Mouse (Mus musculus) stomach, embryonic 16.5 days (tissue): ENCODE measurements at regions not wholly inside any gene's neighbourhood (a gene's known extent, or its start where the extent isn't known, plus 50 kb on each side); places are given as distances from the start of the nearest gene placed in this dataset.

Experiments
- ATAC-seq: fragments of 200-750 bp; cut with Nextera tagmentation; 2 replicates; pipeline ENCODE4 v1.8.0; 2017; ENCODE audit warnings: moderate number of reproducible peaks, moderate TSS enrichment; ENCODE audit not compliant: insufficient read depth, low FRiP score
- H3K27ac ChIP-seq: fragments of 300-500 bp; sonication (generic); 2 replicates; pipeline ENCODE4 v1.5.1; 2014; ENCODE audit warnings: low read length
- H3K27me3 ChIP-seq: fragments of 300-500 bp; sonication (generic); 2 replicates; pipeline ENCODE4 v1.6.1; 2014; ENCODE audit warnings: low read length, control low read depth, mixed read lengths; ENCODE audit not compliant: control insufficient read depth, insufficient read depth
- H3K36me3 ChIP-seq: fragments of 300-500 bp; sonication (generic); 2 replicates; pipeline ENCODE4 v1.6.1; 2014; ENCODE audit warnings: low read length; ENCODE audit not compliant: control insufficient read depth, insufficient read depth
- H3K4me1 ChIP-seq: fragments of 300-500 bp; sonication (generic); 2 replicates; pipeline ENCODE4 v1.6.1; 2014; ENCODE audit warnings: low read length, control low read depth, mixed read lengths; ENCODE audit not compliant: control insufficient read depth, insufficient read depth
- H3K4me2 ChIP-seq: fragments of 300-500 bp; sonication (generic); 2 replicates; pipeline ENCODE4 v1.6.1; 2014; ENCODE audit warnings: low read depth, low read length, mixed read lengths
- H3K4me3 ChIP-seq: fragments of 300-500 bp; sonication (generic); replicated peaks from 2 replicates; pipeline ENCODE4 v1.5.1; 2014; ENCODE audit warnings: mild to moderate bottlenecking, low read length
- H3K9ac ChIP-seq: fragments of 300-500 bp; sonication (generic); 2 replicates; pipeline ENCODE4 v1.6.1; 2014; ENCODE audit warnings: low read length
- H3K9me3 ChIP-seq: fragments of 300-500 bp; sonication (generic); replicated peaks from 2 replicates; pipeline ENCODE4 v1.6.1; 2016; ENCODE audit warnings: low read length, control low read depth; ENCODE audit not compliant: control insufficient read depth
- WGBS: fragments of 180-500 bp; shearing (Covaris S2); extraction: QIAGEN DNeasy Blood & Tissue Kit; methylation state at CpG from one replicate; pipeline ENCODE4 v1.1.7; 2014; 5-methylcytosine and 5-hydroxymethylcytosine counted together

DNA sequence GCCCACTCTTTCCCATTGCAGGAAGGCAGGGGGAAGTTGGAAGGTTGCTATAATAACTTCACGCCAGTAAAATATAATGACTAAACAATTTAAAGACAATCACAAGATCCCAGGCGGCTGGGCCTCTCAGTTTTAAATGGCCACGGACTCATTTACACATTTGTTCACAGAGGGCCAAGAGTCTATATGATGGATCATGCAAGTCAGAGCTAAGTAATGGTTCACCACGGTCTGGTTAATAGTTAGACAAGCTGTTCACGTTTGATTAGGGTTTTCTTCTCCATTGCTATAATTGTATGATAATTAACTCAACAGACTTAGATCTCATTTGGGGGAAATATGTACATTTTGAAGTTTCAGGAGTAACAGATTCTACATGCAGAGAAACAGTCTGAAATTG is 170.0 kb downstream of the Ppargc1a start:
- WGBS: 56% methylated on average over 5 of the region's 5 CpGs
- Histone ChIP-seq H3K36me3 (no peaks in the 10 kb centered on the region), H3K27ac (no peak overlapping the region), H3K4me1 (no peaks in the 10 kb centered on the region), H3K4me2 (no peak overlapping the region), H3K9me3 (no peaks in the 10 kb centered on the region), H3K9ac (no peak overlapping the region), H3K4me3 (no peak overlapping the region), H3K27me3 (no peaks in the 10 kb centered on the region)
- ATAC-seq: no peak

DNA sequence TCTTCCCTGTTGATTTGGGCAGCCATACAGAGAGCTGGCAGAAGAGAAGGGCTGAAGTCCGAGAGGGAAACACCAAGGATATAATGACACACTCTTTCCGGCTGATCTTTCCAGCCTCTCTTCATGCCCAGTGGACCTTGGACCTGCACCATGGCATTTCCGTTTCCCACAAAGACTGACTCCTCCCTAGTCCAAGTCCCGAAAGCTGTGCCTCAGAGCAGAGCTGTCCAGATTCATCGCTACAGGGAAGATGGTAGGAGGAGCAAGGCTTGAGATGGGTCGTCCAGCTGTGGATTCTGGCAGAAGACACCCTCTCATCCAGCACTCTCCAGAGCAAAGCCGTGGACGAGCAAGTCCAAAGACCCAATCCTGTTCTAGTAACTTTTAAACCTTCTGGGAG is 176.2 kb downstream of the Ppargc1a start:
- Histone ChIP-seq H3K27me3 (no peaks in the 10 kb centered on the region), H3K27ac (no peak overlapping the region), H3K36me3 (no peaks in the 10 kb centered on the region), H3K4me3 (no peak overlapping the region), H3K9me3 (no peaks in the 10 kb centered on the region), H3K9ac (no peak overlapping the region), H3K4me1 (no peaks in the 10 kb centered on the region), H3K4me2 (no peak overlapping the region)
- ATAC-seq: no peak
- WGBS: 71% methylated on average over 8 of the region's 8 CpGs

DNA sequence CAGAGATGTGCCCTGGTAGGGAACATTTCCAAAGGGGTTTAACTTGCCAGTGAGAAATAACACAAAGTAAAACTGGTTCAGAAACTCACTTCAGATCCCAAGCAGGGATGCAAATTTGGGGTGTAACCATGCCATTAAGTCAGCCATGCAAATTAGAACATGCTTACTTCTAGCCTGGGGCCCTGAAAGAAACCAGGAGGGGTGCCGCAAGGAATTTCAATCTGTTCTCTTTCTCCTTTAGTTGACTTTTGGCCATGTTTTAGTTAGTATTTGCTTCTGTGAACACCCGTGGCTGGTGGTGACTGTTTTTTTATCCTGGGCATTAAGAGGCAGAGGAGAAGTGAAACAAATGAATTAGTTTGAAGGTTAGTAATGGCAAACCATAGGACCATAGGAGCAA is 179.8 kb downstream of the Ppargc1a start:
- no peak overlapping the region for H3K27ac ChIP-seq
- no peaks in the 10 kb centered on the region for H3K36me3 ChIP-seq
- no peaks in the 10 kb centered on the region for H3K9me3 ChIP-seq
- H3K27me3 ChIP-seq: no peaks in the 10 kb centered on the region
- H3K4me2 ChIP-seq: no peak overlapping the region
- H3K4me3 ChIP-seq: no peak overlapping the region
- no peak overlapping the region for H3K9ac ChIP-seq
- 65% methylated on average over 2 of the region's 2 CpGs for WGBS
- ATAC-seq: no peak
- H3K4me1 ChIP-seq: no peaks in the 10 kb centered on the region

DNA sequence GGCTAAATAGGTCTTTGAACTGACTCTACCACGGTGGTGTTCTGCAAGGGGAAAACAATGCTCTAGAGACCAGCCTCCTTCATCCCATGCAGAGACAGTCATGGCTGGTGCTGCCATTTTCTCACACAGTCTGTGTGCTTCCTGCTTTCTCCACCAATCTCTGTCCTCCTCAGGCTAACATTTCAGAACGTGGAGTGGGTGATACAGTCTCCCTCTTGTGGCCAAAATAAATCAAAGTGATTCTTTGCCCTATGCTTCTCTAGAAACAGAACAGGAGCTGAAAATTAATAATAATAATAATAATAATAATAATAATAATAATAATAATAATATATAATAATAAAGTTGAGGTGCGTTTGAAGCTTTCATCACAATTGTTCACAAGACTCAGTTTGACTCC is 181.1 kb downstream of the Ppargc1a start:
- Histone ChIP-seq H3K27me3 (no peaks in the 10 kb centered on the region), H3K4me2 (no peak overlapping the region), H3K27ac (no peak overlapping the region), H3K9ac (no peak overlapping the region), H3K4me3 (no peak overlapping the region), H3K4me1 (no peaks in the 10 kb centered on the region), H3K9me3 (no peaks in the 10 kb centered on the region), H3K36me3 (no peaks in the 10 kb centered on the region)
- ATAC-seq: no peak
- WGBS: 69% methylated on average over 3 of the region's 3 CpGs

DNA sequence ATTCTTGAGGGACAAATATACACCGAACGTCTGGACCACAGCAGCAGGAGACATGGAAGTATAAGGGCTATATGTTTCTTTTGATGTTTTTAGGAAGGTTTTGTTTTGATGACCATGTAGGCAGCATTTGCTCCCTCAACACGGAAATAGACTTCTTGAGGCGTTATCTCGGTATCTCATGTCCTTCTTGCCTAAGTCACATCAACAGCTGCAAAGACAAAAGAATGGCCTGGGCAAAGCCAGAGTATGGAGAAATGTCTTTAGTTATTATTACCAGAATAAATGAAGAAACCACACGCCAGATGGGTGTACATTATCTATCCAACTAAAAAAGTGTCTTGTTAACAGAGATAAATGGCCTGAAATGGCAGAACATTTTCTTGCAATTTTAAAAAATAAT is 183.2 kb downstream of the Ppargc1a start:
- Histone ChIP-seq H3K4me1 (no peaks in the 10 kb centered on the region), H3K27me3 (no peaks in the 10 kb centered on the region), H3K36me3 (no peaks in the 10 kb centered on the region), H3K9me3 (no peaks in the 10 kb centered on the region), H3K9ac (no peak overlapping the region), H3K27ac (no peak overlapping the region), H3K4me3 (no peak overlapping the region), H3K4me2 (no peak overlapping the region)
- WGBS: 79% methylated on average over 6 of the region's 6 CpGs
- ATAC-seq: no peak

DNA sequence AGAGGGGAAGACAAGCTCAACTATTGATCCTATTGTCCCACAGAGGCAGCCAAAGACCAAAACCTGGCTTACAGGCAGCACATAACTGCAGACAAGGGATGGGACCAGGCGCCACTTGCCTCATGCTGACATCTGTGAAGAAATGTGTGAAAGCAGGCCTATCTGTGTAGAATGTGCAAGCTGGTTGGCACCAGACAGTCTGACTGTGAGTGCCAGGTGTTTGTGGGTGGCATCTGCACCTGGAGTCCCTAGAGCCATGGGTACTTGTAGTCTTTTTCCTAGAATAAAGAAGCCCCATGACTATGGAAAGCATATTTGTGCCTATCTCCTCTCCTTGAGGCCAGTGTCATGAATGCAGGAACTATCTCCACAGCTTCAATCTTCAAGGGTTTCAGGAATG is 208.4 kb downstream of the Ppargc1a start:
- Histone ChIP-seq H3K27me3 (no peaks in the 10 kb centered on the region), H3K4me1 (no peaks in the 10 kb centered on the region), H3K9ac (no peak overlapping the region), H3K4me3 (no peak overlapping the region), H3K4me2 (no peak overlapping the region), H3K9me3 (no peaks in the 10 kb centered on the region), H3K27ac (no peak overlapping the region), H3K36me3 (no peaks in the 10 kb centered on the region)
- 97% methylated on average over 1 of the region's 1 CpGs for WGBS
- ATAC-seq: no peak

DNA sequence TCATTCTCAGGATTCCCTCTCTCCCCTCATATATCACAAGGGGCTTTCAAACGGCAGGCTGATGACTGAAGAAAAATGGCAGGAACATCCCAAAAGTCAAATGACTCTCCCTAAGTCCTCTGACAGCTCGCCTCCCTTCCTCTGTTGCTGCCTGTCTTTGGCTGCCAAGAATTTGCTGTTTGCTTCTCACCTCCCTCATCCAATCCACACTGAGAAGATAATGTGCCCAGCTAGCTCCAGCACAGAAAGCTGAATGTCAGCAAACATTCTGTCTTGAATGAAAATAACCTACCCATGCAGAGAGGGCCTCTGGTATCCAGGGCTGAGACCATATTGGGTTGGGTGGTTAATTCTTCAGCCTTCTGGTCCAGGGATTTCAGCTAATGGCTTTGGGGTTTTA is 219.3 kb downstream of the Ppargc1a start:
- no peaks in the 10 kb centered on the region for H3K27me3 ChIP-seq
- no peak overlapping the region for H3K9ac ChIP-seq
- H3K4me1 ChIP-seq: no peaks in the 10 kb centered on the region
- no peak overlapping the region for H3K4me2 ChIP-seq
- no peaks in the 10 kb centered on the region for H3K36me3 ChIP-seq
- no peak overlapping the region for H3K27ac ChIP-seq
- WGBS: 29% methylated on average over 2 of the region's 2 CpGs
- H3K9me3 ChIP-seq: no peaks in the 10 kb centered on the region
- ATAC-seq: no peak
- no peak overlapping the region for H3K4me3 ChIP-seq

DNA sequence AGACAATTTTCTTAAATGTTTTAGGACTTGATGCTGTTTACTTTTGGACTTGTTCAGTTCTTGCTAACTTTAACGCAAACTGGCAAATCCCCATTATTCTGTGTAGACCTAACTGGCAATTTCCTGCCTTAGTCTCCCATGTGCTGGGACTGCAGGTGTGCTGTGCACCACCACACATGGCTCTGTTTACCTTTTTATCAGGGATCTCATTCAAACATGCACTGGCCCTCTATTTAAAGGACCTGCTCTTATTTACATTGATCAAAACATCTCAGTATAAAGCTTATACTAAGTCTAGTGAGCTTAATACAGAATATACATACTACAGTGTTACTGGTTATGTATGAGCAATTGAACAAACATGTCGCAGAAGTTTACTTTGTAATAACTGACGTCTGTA is 238.4 kb downstream of the Ppargc1a start:
- H3K27me3 ChIP-seq: no peaks in the 10 kb centered on the region
- no peaks in the 10 kb centered on the region for H3K4me1 ChIP-seq
- H3K27ac ChIP-seq: no peak overlapping the region
- H3K4me2 ChIP-seq: no peak overlapping the region
- WGBS: 25% methylated on average over 3 of the region's 3 CpGs
- no peak overlapping the region for H3K9ac ChIP-seq
- H3K4me3 ChIP-seq: no peak overlapping the region
- no peaks in the 10 kb centered on the region for H3K36me3 ChIP-seq
- no peaks in the 10 kb centered on the region for H3K9me3 ChIP-seq
- peak; percentile 72; the same call in 1 of the 2 replicates for ATAC-seq

DNA sequence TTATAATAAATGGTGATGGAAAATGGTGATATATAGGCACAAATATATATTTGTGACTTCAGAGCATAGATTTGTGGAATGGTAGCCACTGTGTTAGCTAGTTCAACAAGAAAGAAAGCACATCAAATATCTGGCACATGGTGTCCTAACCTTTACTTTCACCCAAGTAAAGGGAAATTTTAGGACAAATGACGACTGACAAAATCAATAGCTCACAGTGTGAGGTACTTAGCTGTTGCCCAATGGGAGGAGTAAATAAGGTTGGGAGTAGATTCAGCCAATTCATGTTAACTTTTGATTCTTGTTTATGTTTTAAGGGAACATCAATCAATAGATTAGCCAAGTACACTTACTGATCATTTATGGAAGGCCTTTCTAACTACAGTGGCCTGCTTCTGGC is 278.3 kb downstream of the Ppargc1a start:
- H3K4me3 ChIP-seq: no peak overlapping the region
- H3K27ac ChIP-seq: no peak overlapping the region
- no peaks in the 10 kb centered on the region for H3K9me3 ChIP-seq
- no peaks in the 10 kb centered on the region for H3K4me1 ChIP-seq
- no peak overlapping the region for H3K9ac ChIP-seq
- no peak overlapping the region for H3K4me2 ChIP-seq
- no peaks in the 10 kb centered on the region for H3K36me3 ChIP-seq
- no peaks in the 10 kb centered on the region for H3K27me3 ChIP-seq
- ATAC-seq: no peak
- 80% methylated on average over 1 of the region's 1 CpGs for WGBS

DNA sequence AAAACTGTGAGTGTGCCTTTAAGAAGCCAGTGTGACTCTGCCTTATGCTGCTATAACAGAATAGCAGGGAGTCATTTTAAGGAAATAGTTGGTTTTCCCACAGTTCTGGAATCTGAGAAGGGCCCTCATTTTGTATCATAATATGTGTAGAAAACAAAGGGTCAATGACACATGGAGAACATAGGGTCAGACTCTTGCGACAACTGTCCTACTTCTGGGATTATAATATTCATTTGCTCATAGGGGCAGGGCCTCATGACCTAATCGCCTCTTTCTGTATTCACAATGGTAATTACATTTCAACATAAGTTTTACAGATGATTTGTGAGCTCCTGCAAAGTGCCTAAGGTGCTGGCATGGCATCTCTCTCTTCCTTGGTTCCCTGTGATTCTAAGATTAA is 279.3 kb downstream of the Ppargc1a start:
- Histone ChIP-seq H3K9me3 (no peaks in the 10 kb centered on the region), H3K27me3 (no peaks in the 10 kb centered on the region), H3K4me1 (no peaks in the 10 kb centered on the region), H3K4me3 (no peak overlapping the region), H3K4me2 (no peak overlapping the region), H3K36me3 (no peaks in the 10 kb centered on the region), H3K9ac (no peak overlapping the region), H3K27ac (no peak overlapping the region)
- no peak for ATAC-seq
- 61% methylated on average over 2 of the region's 2 CpGs for WGBS
